Mouse (Mus musculus) CD4-positive, CD25-positive, alpha-beta regulatory T cell, adult 2 months (primary cell): ENCODE measurements at regions not wholly inside any gene's neighbourhood (a gene's known extent, or its start where the extent isn't known, plus 50 kb on each side); places are given as distances from the start of the nearest gene placed in this dataset.

ENCODE experiments used
- DNase-seq: peaks from one replicate; pipeline ENCODE4 v3.0.0-alpha.2; 2012; ENCODE audit warnings: low read depth, low spot score

DNA sequence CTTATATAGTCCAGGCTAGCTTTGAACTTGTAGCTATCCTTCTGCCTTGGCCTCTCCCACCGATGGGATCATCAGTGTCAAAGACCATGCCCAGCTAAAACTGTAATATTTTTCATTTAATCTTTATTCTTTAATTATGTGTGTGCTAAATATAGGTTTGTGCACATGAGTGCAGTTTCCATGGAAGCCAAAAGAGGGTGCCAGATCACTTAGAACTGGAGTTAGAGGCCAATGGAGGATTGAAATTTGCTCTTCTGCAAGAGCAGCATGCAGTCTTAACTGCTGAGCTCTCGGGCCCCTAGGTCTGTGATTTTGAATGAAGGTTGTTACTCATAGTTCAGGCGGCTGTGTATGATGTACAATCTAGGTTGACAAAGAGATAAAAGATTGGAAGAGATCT is 66.6 kb upstream of the Slc22a22 start:
- peak; percentile 7 for DNase-seq

DNA sequence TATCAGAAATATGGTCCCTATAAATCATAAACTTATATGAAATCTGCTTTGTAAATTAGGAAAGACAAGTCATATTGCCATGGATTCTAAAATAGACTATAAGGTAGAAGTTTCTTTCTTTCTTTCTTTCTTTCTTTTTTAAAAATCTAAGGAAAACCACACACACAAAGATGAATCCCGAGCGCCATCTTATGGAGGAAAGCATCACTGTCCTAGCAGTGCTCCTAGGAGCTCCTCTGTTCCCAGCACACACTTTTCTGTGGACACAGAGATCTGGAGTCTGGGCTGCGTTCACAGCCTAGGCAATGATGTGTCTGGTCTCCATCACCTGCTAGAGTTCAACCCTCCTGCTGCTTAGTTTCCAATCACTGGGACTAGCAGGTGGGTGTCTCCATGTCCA is 65.2 kb upstream of the Slc22a22 start:
- no peak for DNase-seq

DNA sequence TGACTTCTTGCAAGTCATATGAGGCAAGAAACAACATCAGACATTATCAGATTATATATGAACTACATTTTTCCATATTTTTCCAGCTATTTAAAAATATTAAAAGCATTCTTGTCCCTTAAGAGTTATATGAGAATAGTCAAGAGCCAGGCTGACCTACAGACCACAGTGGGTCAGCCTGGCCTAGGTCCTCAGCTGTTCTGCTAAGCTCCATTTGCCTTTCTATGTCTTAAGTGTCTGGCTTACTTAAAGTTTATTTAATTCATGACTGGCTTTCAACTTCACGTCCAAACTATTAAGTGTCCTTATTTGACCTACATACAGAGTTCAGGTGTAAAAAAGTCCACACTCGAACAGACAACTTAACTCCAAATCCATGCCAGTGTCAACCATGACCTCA is 58.1 kb upstream of the Slc22a22 start:
- no peak for DNase-seq
